Mouse (Mus musculus) induced T-regulatory cell, adult 2 months (primary cell): Measurements from ENCODE around the gene Nckap5.

Source experiments
- DNase-seq: peaks from one replicate; pipeline ENCODE4 v3.0.0-alpha.2; 2012; ENCODE audit warnings: low read depth

The Nckap5 gene

GRCm38 (mm10) chr1:126469818-126470544, 360.6 kb downstream of the Nckap5 start:
- DNase-seq, result no peak

GRCm38 (mm10) chr1:126461527-126462354, 368.9 kb downstream of the Nckap5 start:
- no peak for DNase-seq

- no peak for DNase-seq
Measured at GRCm38 (mm10) chr1:126457739-126458138, 372.9 kb downstream of the Nckap5 start.

- DNase-seq, result no peak
Measured at GRCm38 (mm10) chr1:126454504-126455173, 376.0 kb downstream of the Nckap5 start.

- DNase-seq, result no peak
Measured at GRCm38 (mm10) chr1:126451472-126451871, 379.1 kb downstream of the Nckap5 start.

- DNase-seq, result no peak
Measured at GRCm38 (mm10) chr1:126449424-126449823, 381.2 kb downstream of the Nckap5 start.

GRCm38 (mm10) chr1:126443890-126444289, 386.7 kb downstream of the Nckap5 start:
- DNase-seq, result no peak

GRCm38 (mm10) chr1:126442723-126443122, 387.9 kb downstream of the Nckap5 start:
- no peak for DNase-seq

- DNase-seq, result no peak
Measured at GRCm38 (mm10) chr1:126438000-126438572, 392.5 kb downstream of the Nckap5 start.

GRCm38 (mm10) chr1:126436937-126437667, 393.5 kb downstream of the Nckap5 start:
- no peak for DNase-seq

- no peak for DNase-seq
Measured at GRCm38 (mm10) chr1:126432285-126432684, 398.3 kb downstream of the Nckap5 start.

- DNase-seq, result peak; percentile 1
Measured at GRCm38 (mm10) chr1:126431594-126431993, 399.0 kb downstream of the Nckap5 start.

- no peak for DNase-seq
Measured at GRCm38 (mm10) chr1:126411426-126411825, 419.2 kb downstream of the Nckap5 start.

- DNase-seq, result peak; percentile 47
Measured at GRCm38 (mm10) chr1:126407886-126408285, 422.7 kb downstream of the Nckap5 start.

- no peak for DNase-seq
Measured at GRCm38 (mm10) chr1:126405543-126405942, 425.1 kb downstream of the Nckap5 start.

- no peak for DNase-seq
Measured at GRCm38 (mm10) chr1:126403970-126404369, 426.6 kb downstream of the Nckap5 start.

GRCm38 (mm10) chr1:126391204-126391603, 439.4 kb downstream of the Nckap5 start:
- no peak for DNase-seq

- no peak for DNase-seq
Measured at GRCm38 (mm10) chr1:126377339-126377980, 453.1 kb downstream of the Nckap5 start.

GRCm38 (mm10) chr1:126366736-126367135, 463.9 kb downstream of the Nckap5 start:
- DNase-seq, result no peak

GRCm38 (mm10) chr1:126364556-126364955, 466.0 kb downstream of the Nckap5 start:
- DNase-seq, result no peak
